Mouse (Mus musculus) gastrocnemius, postnatal 4 days (tissue): ENCODE data around the gene Pipox. TPM values are rescaled to one million over a fixed set of nuclear protein-coding genes. Genes with fewer than 3 reads are reported as not detected.

Source experiments
- DNase-seq, 2 experiments: peaks; one replicate each; pipeline ENCODE4 v3.0.0; 2021 to 2022; ENCODE audit warnings: low spot score in 2 of 2, mixed read lengths in 2 of 2
- total RNA-seq, 2 experiments: library from RNA; stranded (reverse); gene quantifications; 2 replicates each; pipeline ENCODE4 v1.2.3; 2021

Pipox gene
- total RNA-seq, 2 experiments from 2014 or later = 0.34 to 0.57 TPM

DNA sequence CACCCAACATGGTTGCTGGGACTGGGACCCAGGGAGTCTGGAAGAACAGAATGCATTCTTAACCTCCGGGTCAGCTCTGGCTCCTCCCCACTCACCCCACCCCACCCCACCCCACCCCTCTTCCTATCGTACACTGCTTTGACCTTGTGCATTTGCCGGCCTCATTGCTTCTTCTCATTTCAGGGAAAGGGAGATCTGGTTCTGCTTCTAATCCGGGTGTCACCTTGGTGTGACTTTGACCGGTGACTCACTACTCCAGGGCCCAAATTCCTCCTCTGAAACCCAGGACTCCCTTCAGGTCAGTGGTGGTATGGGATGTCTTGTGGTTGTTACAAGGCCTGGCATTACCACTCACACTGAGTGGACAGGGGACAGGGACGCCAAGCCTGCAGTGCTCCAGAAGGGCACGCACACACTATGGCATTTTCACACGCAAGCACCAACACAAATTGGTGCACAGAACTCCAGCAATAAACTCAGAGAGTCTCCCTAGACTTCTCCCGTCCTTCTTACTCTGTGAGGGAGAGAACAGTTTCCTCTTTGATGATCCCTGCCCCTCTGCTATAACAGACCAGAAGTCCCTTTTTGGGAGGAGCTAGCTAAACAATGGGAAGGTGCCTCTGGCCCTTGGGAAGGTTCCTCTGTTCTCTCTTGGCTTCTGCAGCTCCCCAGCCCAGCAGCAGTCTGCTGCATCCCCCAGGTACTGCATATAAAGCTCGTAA lies 9.2 kb downstream of the Pipox start:
- DNase-seq = no peak

DNA sequence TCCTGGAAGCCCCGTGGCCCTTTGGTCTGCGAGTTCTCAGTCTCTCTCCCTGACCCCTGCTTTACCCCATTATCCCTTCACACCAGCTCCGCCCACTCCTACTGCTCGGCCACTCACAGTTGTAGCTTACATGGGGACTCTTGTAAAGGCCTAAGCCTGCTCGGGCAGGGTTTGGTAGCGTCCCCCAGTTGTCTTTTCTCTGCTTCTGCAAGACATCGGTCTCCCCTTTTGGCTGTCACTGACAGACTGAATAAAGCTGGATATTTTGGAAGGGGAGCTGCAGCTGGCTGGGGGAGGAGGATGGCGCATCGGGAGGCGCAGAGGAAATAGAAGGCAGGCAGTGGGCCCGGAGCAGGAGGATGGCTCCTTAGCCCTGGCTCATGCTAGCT lies 17.1 kb downstream of the Pipox start:
- DNase-seq = no peak

DNA sequence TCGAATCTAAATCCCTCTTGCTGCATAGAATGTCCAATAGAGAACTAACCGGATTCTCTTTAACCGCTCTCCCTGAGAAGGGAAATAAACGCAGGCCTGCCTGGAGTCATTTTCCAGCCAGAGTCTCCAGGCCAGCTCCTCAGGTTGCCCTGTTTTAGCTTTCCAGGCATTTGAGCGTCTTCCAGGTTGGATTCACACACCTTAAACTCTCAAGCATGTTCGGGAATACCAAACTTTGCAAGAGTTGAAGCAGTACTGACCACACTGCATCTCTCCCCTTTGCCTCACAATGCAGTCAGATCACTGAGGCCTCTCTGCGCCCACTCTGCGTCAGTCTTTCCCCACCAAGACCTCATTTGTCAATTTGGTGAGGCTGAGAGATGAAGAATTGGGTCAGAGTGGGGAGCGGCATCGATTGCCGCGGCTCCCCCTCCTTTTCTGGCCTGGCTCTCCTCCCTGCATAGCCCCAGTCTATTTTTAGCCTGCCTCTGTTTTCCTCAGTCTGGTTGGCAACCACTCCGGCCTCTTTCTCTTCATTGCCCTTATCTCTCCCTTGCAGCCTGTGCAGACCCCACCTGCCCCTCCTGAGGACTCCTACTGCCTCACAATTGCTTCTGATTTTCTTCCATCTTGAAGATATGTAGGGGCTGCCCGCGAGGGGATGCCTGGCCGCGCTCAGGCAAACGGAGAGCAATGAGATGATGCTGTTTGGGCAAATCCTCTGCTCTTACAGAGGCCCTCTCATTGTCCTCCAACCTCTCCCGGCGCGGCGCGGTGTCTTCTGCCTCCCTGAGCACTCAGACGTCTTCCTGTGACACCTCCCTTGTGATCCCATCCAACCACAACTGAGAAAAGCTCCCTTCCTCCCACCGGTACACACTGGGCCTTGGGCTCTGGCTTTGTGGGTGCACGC lies 17.8 kb downstream of the Pipox start:
- DNase-seq = no peak

DNA sequence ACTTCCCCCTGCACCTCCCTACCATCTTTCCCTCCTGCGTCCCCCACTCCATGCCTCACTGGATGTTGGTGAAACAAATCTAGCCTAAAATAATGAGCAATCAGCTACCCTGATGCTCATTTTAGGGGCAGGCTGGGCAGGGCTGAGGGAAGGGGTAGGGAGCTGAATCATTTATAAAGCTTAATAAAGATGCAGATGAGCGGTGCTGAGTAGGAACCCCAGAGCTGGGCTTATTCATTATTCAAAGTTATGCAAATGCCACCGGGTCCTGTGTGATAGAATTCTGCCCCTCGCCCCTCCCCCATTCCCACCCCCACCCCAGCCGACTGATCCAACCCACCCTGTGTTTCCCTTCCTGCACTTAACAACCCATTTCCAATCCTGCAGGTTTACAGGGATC lies 18.6 kb downstream of the Pipox start:
- DNase-seq = no peak

DNA sequence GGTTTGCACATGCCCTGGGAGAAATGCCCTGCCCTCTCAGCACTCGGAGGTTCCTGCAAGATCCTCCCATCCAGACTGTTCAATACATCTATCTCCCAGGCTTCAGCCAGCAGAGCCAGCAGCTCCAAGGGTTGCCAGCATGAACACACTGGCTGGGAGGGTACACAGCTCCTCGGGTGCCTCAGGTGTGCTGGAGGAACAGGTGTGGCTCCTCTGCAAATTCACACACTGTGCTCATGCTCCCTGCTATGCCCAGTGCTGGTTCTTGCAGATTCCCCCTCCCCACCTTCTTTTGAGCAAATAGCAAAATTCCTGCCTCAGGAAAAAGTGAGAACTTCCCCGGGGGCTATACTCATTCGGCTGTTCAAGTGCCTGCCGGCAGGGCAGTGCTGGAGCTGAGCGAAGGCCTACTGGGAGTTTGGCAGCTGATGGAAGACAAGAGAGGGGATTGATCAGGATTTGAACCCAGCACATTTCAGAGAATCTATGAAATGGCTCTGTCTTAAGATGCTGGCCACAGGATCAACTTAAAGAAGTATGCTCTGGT lies 19.1 kb downstream of the Pipox start:
- DNase-seq = no peak

DNA sequence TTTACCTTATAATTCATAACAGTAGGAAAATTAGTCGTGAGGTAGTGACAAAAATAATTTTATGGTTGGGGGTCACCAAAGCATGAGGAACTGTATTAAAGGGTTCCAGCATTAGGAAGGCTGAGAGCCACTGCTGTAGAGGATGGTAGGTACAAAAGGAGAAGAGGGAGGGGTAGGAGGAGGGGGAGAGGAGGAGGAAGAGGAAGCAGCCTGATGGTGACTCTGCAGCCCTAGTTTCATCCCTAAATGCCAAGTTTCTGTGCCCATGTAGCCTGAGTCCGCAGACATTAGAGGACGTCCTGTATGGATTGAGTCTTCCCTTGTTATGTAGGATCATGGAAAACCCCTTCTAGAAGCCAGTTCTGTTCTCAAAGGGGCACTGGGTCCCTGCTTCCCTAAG lies 20.8 kb downstream of the Pipox start:
- no peak for DNase-seq

DNA sequence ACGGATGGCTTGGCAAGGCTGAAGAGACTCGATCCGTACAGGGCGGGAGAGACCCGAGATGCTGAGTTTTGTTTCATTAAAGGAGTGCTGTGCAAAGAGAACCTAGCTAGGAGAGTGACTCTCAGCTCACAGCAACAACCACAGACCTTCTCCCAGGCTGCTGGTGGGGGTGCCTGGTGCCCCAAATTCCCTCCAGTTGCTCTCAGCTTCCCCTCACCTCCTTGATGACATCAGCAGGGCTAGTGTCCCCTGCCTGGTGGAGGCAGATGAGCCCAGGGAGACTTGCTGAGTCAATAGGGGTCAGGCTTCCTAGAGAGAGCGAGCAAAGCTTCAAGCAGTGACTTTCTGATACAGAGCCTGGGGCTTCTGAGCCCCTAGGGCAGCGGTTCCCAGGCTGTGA lies 21.2 kb downstream of the Pipox start:
- DNase-seq = no peak

DNA sequence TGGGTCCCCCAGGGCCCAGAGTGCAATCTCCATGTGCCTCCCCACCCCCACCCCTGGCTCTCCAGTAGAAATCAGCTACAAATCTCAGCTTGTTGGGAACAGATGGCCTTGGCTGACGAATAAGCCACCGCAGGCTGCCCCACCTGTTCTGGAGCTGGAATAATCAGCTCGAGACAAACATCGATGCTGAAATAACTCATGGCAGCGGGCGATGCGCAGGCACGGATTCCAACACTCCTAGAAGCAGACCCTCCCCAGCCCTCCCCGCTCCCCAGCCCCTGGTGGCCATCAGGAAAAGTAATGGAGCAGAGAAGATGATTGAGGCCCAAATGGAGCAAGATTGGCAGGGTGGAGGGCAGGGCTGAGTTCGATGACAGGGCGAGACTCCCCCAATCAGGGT lies 21.7 kb downstream of the Pipox start:
- DNase-seq = no peak

DNA sequence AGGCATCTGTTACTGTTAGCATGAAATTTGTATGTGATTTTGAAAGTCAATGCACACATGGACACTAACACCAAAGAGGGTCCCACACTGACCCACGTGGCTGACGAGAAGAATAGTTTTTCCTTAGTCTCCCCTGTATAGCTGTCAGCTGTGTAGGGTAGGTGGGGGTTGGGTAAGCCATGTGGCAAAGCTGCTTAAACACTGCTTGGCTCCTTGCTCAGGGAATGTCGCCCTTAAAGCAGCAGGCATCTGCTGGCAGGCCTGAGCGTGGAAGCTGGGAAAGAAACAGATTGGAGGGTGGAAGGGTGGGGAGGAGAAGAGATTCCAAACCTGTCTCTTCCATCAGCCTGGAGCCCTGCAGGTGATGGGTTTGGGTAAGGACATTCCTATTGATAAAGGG lies 22.5 kb downstream of the Pipox start:
- no peak for DNase-seq

DNA sequence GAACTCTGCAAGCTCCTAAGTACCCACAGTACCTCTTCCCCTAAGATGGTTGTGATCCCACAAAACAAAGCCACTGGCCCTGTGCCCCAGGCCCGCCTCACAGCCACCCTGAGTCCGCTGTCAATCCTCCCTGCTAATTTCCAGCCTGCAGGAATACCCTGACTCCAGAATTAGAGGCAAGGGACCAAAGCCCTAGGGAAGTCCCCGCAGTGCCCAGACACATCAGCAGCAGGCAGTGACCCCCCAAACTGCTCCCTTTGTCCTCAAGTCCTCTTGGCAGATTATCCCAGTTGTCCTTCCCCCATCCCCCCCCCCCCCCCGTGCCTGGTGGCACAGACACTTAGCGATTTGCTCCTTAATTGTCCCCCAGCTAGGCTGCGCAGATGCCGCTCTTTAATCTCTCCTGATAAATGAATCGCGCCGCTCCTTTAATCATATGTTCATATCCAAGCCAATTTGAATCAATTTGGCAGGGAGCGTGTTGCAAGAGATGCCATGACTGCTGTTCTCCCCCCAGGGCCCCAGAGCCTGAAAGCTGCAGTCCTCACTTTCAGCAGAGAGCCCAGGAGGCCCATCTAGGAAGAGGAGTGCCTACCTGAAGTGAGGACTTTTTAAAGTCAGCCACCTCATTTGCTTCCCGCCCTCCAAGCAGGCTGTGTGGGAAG lies 26.3 kb downstream of the Pipox start:
- no peak for DNase-seq

DNA sequence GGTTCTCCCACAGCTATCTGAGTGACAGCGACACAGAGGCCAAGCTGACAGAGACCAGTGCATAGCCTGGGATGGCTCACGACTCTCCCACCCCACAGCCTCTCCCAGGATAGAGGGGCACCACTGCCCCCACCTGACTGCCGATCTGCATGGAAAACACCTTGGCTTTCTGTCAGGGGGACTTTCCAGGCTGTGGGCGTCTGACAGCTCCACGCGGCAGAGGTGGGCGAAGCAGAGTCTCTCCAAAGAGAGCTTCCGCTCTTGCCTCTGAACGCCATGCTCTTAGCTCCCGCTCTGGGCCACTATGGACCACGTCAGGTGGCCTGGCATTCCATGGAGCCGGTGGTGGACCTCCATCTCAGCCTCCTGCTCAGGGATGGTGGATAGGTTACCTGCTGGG lies 29.1 kb downstream of the Pipox start:
- no peak for DNase-seq

DNA sequence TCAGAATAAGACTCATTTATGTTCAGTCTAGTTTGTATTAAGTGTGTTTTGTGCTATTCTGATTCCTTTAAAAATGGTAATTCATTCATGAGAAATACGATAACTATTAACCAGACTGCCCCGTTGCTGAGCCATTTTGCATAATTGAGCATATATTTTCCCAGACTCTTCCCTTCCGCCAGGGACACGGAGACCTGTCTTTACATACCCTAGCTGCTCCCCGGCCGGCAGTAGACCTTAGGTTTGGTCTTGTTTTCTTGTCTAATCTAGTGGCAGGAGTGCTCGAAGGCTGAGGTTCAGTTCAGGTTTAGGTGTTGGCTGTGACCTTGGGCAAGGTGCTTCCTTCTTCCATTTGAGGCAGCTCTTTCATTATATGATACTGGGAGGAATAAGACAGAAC lies 31.0 kb downstream of the Pipox start:
- DNase-seq = no peak

DNA sequence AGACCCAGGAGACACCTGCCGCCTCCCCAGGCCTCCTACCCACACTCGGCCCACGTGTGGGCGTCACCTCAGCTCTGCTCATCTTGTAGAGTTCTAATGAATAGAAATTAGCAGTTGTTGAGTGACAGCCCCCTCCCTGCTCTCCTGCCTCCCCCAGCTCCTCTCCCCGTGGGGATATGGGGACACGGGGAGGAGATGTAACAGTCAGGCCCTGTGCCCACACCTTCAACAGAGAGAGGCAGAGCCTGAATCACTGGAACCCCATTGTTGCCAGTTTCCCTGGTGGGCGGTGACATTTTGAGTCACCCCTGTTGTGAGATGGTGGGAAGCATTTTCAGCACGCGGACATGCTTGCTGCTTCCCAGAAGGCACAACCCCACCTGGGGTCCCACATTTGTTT lies 32.9 kb downstream of the Pipox start:
- no peak for DNase-seq

DNA sequence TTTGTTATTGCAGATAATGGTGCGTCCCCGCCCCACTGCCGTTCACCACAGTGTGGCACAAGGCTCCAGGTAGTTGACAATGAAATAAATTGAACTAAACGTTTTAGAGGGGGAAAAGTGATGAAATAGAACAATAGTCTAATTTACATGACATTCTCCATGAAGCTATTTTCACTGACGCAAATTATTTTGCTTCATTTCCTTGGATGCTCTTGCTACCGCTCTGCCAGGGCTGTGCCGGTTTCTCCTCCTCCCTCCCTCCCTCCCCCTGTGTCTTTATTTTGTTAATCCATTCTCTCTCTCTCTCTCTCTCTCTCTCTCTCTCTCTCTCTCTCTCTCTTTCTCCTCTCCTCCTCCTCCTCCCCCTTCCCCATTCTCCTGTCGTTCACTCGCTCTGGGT lies 35.3 kb downstream of the Pipox start:
- DNase-seq = no peak

DNA sequence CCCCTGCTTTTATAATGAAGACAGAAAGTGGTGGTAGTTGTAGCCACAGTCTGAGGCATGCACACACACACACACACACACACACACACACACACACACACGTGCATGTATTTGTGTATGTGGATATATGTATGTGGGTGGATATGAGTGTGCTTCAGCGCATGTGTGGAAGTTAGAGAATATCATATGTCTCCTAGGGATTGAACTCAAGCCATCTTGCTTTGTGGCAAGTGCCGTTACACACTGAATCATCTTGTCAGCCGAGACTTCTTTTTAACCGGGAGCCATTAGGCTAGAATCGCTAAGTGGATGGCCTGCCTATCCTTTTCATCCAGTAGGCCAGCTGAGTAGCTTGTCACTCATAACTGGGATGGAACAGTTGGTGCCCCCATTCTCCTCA lies 36.8 kb downstream of the Pipox start:
- no peak for DNase-seq

DNA sequence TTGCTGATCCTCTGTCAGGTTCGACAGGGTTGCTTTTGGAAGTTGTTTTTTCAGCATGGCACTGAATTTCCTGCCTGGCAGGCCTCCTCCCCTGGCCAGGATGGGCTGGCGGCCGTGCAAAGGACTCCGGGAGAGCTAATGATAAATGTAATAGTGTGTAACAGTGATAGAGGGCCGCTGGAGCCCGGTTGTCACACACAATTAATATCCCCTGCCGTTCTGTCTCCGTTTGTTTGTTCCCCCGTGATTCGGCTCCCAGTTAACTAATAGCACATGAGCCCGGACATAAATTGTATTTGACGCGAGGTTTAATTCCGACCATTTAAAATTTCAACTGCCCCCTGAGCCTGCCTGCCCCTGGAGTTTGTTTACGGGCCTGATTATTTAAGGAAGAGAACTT lies 38.5 kb downstream of the Pipox start:
- DNase-seq = no peak

DNA sequence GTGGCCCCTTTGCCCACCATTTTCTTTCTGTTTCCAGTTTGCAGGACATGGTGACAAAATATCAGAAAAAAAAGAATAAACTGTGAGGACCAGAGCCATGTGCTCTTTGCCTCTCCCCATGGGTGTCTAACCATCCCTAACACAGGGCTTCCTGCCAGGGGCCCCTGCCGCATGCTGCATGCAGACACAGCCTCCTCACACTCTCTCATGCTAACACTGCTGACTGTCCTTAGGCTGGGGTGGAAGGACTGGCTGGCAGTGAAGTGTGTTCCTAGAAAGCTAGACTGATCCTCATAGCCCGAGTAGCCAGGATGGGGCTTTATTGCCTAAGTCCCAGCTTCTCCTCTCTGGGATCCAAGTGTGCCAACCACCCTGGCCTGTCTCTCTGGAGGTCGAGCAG lies 39.3 kb downstream of the Pipox start:
- no peak for DNase-seq

DNA sequence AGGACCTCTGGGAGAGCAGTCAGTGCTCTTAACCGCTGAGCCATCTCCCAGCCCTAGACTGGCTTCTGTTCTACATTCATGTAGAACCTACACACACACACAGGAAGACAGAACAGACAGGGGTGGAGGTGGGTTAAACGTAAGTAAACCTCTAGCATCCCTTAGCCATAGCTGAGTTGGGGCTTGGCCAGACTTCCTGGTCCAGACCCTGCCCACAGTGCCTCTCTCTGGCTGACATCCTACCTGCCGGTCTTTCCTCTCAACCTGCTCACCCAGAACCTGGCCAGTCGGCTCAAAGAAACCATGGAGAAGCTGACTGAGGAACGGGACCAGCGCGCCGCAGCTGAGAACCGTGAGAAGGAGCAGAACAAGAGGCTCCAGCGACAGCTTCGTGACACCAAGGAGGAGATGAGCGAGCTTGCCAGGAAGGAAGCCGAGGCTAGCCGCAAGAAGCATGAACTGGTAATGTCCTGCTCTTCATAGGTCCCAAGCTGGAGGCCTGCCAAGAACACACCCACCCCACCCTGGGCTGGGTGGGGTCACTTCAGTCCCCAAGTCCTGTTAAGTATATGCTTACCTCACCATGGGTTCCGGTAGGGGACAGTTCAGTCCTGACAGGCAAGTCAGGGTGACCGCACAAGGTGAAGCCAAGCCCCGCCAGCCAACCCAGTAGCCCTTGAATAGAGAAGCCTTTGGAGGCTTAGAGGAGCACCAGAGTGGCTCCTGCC lies 40.8 kb downstream of the Pipox start:
- DNase-seq = no peak

DNA sequence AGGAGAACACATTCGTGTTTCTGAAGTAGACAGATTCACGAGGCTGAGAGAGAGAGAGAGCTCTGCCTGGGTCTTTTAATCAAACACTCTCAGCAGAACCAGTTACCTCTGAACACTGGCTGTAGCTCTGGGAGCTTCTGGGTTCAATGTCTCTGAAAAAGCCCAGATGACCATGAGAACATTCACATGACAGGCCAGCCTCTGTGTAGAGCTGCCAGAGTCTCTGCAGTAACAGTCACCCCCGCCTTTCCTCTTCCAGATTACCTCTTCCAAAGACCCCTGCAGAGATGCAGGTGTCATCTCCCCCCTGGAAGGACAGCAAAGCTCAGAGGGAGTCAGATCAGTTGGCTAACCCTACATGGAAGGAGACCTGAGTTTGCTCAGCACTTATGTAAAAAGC lies 41.7 kb downstream of the Pipox start:
- no peak for DNase-seq

DNA sequence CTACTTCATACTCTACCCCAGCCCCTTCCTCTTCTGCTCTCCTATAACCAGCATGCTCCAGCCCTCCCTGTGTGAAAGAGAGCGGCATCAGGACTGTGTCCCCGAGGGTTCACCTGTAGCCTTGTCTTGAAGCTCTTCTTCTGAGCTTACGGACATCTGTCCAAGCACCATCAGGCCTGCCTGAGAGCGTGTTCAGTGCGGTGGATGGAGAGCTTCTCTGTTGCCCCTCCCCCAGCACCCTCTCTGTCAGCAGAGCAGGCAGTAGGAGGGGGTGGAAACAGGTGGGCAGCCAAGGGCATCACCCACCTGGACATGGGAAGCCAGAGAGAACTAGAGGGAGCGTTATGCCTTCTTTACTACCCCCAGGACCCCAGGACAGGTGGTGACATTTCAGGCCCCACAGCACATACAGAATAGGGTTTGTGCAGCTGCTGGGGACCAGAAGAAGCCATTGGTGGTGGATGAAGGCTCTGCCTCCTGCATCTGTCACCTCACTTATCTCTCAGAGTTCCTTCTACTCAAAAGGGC lies 42.3 kb downstream of the Pipox start:
- no peak for DNase-seq
